Mouse (Mus musculus): ENCODE measurements around the gene Dock9.

The Dock9 gene

GRCm38 (mm10) chr14:121797457-121798410 is at the start of gene Dock9:
Gene Dock9, minus strand, starts transcription at chr14:121797837.
- DNase-seq (ENCODE audit: low spot score), result peak; percentile 76

- no peak for DNase-seq (ENCODE audit: low spot score)
Measured at GRCm38 (mm10) chr14:121844486-121844885, 46.8 kb upstream of the Dock9 start.

GRCm38 (mm10) chr14:121840217-121840616 is 42.6 kb upstream of the Dock9 start:
- no peak for DNase-seq (ENCODE audit: low spot score)

- no peak for DNase-seq (ENCODE audit: low spot score)
Measured at GRCm38 (mm10) chr14:121838161-121838560, 40.5 kb upstream of the Dock9 start.

- no peak for DNase-seq (ENCODE audit: low spot score)
Measured at GRCm38 (mm10) chr14:121833001-121833520, 35.4 kb upstream of the Dock9 start.

GRCm38 (mm10) chr14:121829816-121830442 is 32.3 kb upstream of the Dock9 start:
- no peak for DNase-seq (ENCODE audit: low spot score)

DNA sequence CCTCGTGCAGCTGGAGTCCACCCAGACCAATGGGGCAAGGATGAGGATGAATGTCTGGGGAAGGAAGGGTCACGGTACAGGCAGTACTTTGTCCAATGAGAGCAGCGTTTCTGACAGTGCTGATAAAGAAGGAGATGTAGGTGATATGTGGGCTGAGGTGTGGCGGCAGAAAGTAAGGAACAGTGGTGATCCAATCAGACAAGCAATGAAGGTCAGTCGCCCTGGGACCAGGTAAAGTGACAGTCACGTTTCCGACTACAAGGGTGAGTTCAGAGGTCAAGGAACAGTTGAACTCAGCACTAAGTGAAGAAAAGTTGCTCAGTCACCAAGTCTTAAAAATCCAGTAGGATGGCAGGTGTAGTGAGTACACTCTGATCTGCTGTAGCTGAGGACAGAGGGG is 29.5 kb upstream of the Dock9 start:
- DNase-seq (ENCODE audit: low spot score), result no peak

- DNase-seq (ENCODE audit: low spot score), result no peak
Measured at GRCm38 (mm10) chr14:121825521-121826445, 28.1 kb upstream of the Dock9 start.

GRCm38 (mm10) chr14:121824322-121825103 is 26.9 kb upstream of the Dock9 start:
- DNase-seq (ENCODE audit: low spot score), result no peak

DNA sequence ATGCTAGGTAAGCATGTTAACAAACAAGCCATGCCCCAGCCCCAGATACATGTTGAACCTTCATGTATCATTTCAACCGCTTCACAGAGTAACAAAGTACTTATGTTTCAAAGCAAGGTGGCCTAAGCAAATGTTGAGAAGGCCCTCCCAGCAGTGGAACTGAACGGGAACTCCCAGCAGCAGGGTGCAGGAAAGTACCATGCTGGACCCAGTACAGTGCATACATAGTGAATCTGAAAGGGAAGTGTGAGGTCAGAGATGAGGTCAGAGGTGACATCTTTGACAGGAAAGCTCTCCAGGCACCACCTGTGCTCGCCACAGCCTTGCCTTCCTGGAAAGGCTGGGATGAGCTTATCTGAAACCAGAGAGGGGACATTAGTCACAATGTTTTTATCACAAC is 25.4 kb upstream of the Dock9 start:
- no peak for DNase-seq (ENCODE audit: low spot score)

DNA sequence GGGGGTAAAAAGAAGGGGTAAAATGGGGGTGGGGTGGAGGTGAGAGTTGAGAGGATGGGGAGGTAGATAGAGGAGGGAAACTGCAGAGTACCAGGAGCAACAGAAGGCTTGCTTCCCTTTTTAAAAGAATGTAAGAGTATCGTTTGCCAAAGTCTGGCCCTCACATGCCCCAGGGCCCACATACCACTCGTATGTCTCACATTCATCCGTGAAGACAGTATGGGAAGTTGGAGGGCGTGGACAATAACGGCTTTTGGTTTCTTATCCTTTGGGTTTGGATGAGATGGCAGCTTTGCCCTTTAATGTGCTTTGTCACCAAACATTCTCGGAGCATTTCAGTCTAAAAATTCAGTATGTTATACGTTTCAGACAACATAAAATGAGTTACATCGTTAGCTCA is 24.9 kb upstream of the Dock9 start:
- DNase-seq (ENCODE audit: low spot score), result no peak

DNA sequence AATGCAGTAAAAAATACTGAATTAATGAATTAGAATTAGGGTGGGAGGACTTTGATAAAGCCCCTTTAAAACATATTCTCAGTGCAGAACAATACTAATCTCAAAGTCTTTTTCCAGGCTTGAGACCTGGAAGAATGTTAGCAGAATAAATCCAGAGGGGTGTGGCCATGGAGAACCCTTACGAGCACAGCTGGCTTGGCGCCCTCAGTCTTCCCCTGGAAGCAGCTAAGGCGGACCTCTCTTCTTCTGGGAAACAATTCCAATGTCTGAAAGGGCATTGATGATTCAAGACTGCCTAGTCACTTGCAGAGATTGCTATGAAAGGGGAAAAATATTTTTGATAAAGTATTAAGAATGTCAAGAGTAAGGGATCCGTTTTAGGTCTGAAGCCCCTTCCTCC is 9.2 kb upstream of the Dock9 start:
- no peak for DNase-seq (ENCODE audit: low spot score)

GRCm38 (mm10) chr14:121806316-121806715 is 8.7 kb upstream of the Dock9 start:
- DNase-seq (ENCODE audit: low spot score), result no peak

DNA sequence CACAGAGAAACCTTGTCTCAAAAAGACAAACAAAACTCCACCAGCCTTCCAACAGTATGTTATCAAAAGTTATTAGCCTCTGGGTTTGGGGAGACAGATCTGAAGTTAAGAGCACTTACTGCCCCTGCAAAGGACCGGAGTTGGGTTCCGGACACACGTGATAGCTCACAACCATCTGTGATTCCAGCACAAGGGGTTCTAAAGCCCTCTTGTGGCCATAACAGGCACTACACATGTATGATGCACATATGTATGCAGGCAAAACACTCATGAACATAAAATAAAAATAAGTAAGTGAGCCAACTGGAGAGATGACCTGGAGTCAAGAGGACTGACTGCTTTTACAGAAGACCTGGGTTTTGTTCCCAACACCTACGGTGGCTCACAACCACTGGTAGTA is 6.8 kb upstream of the Dock9 start:
- DNase-seq (ENCODE audit: low spot score), result peak; percentile 7

DNA sequence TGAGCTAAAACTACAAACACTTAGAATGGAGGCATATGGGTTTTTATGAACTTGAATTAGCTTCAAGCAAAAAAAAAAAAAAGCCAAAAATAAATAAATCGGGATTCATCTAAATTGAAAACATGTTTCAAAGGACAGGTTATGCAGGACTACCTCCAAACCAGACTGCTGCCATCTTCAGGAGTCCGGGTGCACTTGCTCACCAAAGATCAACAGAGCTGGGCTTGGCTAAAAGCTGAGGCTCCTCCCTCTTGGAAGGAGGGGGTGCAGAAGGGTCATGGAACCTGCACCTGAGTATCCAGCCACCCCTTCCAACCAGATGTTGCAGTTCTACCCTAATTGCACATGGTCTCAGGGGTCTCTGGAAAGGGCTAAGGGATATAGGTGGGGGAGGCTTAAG is 3.3 kb upstream of the Dock9 start:
- no peak for DNase-seq (ENCODE audit: low spot score)

DNA sequence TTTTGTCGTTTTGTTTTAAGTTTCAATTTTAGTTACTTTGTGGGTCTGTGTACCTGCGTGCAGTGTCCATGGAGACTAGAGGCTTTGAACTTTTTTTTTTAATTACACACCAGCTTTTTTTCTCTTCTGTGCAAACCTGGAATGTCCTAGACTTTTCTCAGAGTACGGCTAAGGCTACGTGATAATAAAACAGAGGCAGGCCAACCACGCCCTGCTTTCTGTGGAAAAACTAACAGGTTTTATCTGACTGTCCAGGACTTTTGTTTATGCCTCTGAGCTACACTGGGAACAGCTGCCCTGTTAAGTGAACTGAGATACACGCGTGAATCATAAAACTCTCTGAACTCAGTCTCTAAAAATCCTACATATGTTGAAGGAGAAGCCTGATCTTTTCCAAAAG is 1.5 kb upstream of the Dock9 start:
- DNase-seq (ENCODE audit: low spot score), result no peak

DNA sequence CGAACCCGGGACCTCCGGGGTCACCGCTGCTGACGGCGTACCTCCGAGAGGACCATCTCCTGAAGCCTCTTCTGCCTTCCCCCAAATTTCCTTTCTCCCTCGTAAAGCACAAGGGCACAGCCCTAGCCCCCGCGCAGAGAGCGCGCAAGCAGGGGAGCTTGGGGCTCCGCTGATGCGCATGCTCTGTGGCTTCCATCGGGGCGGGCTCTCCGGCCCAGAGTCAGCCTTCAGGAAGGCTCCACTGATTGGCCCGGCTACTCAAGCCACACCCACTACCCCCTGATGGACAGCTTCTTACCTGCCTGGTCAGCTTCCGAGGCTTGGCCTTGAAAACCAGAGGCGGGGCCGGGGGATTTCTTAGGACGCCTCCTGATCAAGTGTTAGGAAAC is 768 bp upstream of the Dock9 start:
- DNase-seq (ENCODE audit: low spot score), result peak; percentile 72

DNA sequence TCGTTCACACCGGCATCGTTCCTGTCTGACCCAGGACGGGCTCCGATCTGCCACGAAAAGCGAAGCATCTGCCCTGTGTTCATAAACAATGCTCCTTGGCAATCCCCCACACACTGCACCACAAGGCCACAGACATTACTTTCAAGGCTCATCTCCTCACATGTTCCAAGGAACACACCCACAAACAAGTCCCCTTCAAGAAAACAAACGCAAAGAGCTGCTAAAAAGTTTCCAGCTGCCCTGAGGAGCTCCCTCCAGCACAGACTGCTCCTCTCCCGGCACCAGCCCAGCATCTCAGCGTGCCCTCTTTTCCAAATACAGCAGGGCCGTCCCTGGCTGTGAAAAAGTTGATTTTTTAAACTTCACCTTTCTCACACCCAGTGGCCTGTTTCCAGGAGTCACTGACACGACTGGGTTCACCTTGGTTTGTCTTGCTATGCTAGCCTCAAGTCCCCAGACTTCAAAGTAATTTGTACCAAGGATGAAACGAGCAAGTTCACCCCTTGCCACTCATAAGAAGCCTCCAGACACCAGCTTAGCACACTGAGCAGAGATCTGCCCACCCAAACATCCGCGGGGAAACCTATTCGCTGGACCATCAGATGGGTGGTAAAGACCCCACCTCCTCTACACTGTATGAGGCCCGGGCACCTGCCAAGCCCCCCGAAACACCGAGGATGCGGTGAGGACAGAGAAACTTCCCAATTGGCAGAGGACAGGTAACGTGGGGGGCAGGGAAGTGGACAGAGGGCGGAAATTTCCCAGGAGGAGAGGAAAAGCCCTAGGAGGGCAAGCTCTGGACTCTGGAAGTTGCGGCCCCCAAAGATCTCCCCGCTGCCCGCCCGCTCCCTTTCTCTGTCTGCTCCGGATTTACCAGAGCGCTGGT is 823 bp downstream of the Dock9 start:
- DNase-seq (ENCODE audit: low spot score), result no peak

DNA sequence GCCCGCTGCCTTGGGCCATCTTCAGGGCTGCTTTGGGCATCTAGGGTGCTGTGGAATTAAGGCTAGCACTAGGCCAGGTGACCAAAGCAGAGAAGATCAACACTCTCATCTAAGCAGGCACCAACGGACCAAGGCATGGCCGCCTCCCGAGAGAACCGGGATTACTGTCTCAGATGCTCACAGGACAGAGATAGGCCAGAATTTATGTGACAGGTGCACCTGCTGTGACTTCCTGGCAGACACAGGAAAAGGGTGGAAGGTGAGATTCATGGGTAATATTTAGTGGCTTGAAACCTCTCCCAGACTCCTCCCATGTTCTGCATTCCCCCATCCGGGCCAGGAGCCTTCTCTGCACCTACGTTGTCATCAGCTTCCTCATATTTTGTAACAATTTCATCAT is 2.1 kb downstream of the Dock9 start:
- DNase-seq (ENCODE audit: low spot score), result no peak

GRCm38 (mm10) chr14:121793639-121794038 is 4.0 kb downstream of the Dock9 start:
- no peak for DNase-seq (ENCODE audit: low spot score)

Measured in spleen, adult 12 weeks (tissue).